Mouse (Mus musculus) left cerebral cortex, adult 9 months (tissue): ENCODE results near the gene Bcor.
A peak's percentile ranks its signal among the peaks of the same experiment; 100 is the strongest.

Source experiments
- DNase-seq, 2 experiments: peaks; one replicate each; pipeline ENCODE4 v3.0.0; 2022; ENCODE audit warnings: low spot score in 2 of 2

Bcor gene

DNA sequence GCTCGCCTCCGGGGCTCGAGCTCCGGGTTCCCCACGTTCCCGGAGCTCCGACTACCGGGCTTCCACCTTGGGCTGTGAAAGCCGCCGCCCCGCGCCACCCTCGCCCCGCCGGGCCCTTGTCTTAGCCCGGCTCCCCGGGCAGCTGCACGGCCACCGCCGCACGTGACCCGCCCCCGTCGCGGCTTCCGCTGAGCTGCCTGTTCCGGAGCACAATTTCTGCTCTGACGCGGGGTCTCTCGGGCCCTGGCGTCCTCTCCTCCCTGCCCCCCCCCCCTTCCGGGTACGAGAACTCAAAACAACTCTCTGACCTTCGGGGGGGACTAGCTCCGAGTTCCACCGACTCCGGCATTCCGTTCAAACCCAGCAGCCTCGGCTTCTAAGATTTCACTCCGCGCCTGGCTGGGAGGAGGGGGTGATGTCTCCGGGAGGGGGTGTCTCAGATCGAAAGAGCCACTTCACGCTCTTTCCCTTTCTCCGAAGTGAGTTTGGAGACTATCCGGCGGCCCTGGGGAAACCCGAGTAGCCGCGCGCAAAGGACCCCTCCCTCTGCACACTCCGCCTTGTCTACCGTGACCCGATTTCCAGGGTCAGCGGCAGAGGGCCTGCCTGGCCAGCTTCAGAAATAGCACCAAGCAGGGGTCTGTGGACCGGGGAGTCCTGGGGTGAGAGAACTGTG lies at the start of gene Bcor:
Bcor (minus strand) TSS at position 375 of the 676 bp plus-strand sequence.
- DNase-seq = peak in 1 of 2 experiments; percentile 24

DNA sequence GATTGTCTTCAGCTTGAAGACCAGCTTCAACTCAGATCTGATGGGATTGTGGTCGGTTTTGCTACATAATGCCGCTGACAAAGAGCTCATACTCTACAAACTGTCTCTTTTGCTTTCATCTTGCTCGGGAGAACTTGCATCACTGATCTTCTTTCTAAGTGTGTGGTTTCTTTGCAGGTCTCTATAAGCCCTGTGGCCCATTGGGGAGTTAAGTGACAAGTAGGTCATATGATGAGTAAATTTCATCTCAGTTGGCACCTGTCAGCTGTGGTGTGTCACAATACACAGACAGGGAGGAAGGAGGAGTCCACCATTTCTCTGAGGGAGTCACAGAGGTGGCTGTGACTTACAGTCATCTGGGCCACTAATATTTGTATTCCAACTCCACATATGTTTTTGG lies 42.8 kb upstream of the Bcor start:
- DNase-seq = no peak

DNA sequence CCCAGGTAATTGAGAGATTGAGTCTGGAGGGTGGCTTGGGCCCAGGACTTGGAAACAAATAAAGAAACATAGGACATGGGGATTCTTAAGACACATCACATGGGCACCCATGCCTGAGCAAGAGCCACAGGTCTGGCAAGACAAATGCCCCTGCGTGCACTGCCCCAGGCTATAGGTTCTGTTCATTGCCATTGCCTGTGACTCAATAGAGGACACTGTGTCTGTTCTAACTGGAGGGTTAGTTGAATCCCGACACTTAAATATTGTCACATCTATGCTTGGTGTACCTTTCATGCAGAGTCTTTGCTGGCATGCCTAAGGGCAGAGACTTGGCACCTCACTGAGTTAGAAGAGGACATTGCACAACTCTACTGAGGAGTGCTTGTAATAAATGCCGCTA lies 41.0 kb upstream of the Bcor start:
- no peak for DNase-seq

DNA sequence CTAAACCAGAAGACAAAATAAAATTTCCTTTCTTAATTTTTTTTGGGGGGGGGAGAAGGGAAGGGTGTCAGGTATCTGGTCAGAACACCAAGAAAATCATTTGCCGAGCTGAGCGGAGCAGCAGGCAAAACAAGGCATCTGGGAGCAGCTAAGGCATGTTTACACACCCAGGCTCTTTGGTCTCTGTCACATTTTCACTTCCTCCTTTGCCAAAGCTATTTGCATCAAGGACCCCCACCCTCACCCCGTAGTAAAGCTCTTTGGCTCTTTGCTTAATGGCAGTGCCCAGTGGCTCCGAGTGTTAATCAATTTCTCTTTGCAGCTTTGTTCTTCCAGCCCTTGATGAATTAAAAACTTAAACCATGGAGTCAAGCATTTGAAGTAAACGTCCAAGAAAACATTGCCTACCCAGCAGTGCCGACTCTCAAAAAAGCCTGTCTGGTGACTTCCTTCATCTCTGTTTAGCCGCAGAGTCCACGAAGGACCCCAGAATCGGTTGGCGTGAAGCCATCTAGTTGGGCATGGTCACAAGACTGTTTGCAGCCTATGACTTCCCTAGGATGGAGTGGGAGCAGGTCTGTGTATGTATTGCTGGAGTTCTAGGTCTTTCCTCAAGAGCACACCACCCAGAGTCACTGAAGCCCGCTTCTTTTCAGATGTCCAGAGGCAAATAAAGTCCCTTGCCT lies 35.2 kb upstream of the Bcor start:
- DNase-seq = peak in 1 of 2 experiments; percentile 5

DNA sequence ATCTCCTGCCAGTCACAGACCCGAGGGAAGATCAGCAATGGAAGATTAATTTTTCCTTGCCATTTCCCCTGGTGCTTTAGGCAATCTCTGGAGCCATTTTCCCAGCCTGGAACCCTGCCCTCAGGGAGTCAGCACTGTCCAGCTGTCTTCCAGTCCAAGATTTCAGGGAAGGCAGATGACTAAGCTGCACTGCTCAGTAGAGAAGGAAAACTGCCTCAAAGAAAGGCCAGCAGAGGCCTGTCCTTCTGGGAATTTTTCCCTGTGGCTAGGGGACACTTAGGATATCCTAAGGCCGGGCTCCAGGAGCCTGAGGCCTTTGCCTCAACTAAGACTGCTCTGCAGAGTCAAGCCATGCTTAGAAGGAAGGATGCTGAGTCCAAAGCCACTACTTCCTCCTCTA lies 32.2 kb upstream of the Bcor start:
- no peak for DNase-seq

DNA sequence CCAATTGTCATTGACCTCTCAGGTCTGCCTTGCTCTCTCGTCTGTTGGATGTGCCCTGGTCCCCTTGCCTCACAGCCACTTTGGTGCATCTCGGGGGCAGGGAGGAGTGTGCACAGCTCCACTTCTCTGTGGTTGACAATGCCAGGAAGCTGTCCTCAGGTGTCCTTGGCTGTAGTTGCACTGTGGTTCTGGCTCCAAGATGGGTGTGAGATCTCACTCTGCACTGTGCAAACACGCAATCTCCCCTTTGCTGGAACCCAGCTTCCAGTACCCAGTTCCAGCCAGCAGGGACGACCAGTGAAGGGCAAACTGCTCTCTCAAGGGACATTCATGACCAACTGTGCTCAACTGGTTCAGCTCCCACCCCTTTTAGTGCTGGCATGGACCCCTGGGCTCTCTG lies 29.4 kb upstream of the Bcor start:
- DNase-seq = no peak

DNA sequence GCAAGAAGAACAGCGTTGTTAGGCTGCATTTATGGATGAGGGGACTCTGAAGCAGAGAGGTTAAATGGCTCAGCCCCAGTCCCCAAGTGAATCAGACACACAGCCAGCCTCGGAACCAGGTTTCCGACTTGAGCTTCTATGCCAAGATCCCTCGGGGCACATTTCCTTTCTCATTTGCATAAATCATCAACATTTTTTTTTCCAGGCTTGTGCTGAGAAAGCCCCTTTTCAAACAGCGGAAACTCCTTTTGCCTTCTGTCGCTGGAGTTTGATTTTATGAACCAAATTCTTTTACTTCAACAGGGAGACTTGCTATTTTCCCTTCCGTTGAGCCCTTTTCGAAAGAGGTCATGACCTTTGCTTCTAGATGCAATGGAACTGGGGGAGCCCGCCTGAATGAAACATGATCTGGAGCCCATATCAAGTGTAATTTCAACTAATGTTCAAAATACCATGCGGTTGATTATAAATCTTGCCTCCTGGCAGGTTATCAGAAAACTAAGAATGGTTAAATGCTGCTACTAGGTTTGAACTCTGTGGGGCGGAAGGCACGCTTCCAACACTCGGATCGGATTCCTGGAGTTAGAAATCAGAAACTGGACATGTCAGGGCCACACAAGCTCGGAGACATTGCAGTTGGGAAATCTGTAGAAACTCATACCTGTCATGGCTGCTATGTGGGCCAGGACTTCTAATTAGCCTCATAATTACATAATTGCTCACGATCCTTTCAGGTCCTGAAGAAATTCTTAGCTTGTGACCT lies 15.2 kb upstream of the Bcor start:
- no peak for DNase-seq

DNA sequence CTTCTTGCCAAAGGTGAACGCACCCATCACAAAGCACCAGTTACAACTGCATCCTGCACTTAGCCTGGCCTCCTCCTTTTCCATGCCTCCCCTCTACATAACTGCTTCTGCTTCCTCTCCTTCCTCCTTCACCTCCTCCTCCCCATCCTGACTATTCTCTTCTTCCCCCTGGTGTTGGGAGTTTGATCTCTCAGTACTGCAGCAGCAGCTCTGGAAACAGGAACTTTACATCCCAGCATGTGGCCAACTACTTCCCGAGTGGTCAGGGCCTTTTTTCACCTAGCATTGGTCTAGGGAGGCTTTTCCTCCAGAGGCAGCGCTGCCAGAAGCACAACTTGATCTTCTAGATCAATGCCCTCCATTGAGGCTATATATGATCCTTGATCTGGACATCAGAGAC lies 10.0 kb upstream of the Bcor start:
- no peak for DNase-seq

DNA sequence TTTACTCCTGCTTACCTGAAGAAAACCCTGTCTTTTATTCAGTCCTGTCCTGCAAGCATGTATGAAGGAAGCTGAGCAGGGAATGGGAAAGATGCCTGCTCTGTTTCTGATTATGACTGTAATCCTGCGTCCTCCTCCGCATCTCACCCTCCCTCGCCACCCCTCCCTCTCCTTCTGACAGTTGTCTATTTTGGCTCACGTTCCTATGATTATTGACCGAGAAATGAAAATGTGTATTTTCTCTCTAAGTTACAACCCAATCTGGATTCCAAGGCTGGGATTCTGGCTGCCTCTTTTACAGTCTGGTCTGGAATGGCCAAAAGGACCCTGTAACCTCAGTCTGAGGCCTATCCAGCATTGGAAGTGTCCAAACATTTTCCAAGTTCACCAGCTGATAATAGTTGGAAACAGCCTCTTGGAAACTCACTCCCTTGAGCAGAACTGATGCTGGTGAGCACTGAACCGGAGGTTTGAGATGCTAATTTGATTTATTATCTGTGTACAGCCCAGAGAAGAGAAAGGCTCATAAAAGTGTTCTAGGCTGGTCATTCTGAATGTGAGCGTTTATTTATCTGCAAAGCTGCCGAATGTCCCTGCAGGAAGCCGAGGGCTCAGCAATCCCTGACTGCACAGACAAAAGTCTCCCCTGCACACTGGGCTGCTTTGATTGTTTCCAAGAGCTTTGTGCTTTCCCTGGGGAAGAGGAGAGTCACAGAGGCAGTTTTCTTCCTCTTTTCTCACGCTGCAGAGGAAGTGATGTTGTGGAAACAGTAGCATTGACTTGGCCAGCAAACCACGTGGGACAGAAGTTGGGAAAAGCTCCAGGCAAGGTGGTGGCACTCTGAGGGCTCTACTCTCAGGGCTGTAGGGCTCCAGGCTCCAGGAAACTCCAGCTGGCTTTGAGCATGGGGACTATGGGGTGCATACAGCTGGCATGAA lies 4.7 kb upstream of the Bcor start:
- DNase-seq = no peak

DNA sequence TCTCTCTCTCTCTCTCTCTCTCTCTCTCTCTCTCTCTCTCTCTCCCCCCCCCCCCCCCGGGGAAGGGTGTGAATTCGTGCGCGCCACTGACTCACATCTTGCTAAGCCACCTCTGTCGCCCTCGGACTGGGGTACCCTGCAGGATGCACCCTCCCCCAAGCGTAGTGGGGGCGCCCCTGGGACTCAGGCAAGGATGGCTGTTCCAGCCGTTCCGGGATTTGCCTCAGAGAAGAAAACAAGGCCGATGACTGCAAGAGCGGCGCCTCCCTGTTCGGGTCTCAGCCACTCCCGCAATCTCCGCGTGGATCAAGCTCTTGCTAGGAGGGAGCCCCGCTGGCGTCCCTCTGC lies 647 bp downstream of the Bcor start:
- peak in 1 of 2 experiments; percentile 42 for DNase-seq

DNA sequence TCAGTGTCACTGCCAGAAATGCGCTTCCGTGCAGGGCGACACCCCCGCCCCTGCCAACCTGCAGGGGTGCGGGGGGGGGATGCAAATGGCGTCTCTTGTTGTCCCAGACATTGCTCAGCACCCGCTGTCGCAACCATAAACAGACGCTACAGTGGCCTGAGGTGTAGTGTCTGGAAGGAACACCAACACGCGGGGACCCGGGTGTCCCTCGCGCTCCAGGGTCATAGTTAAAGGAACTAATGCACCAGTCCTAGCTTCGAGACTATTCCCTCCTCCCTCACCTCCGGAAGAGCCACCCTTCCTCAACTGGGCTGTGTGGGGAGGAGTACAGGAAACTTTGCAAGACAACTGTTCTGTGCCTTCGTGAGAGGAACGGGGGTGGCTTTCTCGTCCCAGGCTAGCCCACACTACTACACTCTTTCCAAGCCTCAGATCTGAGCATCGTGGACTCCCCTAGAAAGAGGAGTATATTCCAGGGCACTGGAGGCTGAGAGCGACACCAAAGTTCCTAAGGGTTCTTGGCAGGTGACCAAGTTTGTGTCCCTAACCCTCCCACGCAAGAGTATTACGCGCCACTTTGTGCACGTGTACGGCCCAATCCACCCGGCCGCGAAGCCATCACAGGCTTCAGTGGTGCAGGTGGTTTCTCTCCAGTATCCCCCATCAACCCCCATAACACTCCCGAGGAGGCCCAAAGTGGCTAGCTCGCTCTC lies 1.2 kb downstream of the Bcor start:
- peak in 1 of 2 experiments; percentile 23 for DNase-seq

DNA sequence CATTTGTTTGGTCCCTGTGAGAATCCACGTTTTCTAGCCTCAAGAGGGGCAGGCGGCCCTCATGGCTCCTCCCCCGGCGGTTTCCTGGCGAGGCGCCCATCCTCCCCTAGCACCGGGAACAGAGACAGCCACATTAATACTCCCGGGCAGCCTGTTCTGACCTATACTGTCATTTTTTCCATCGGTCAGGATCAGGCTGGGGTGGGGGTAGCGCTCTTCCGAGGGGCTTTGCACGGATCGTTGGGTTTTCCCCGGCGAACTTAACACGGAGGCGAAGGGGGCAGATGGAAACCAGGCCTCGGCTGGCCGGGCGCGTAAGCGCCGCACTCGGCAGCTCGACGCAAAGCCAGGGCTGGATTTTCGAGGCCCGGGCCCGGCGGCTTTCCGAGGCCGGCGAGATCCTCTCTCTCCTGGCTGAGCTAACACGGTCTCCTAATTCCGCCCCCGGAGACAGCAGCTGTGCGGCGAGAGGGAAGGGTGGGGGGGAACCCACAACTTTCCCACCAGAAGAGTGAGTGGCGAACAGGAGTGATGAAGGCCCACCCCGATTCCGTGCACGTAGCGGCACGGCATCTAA lies 1.8 kb downstream of the Bcor start:
- DNase-seq = no peak

DNA sequence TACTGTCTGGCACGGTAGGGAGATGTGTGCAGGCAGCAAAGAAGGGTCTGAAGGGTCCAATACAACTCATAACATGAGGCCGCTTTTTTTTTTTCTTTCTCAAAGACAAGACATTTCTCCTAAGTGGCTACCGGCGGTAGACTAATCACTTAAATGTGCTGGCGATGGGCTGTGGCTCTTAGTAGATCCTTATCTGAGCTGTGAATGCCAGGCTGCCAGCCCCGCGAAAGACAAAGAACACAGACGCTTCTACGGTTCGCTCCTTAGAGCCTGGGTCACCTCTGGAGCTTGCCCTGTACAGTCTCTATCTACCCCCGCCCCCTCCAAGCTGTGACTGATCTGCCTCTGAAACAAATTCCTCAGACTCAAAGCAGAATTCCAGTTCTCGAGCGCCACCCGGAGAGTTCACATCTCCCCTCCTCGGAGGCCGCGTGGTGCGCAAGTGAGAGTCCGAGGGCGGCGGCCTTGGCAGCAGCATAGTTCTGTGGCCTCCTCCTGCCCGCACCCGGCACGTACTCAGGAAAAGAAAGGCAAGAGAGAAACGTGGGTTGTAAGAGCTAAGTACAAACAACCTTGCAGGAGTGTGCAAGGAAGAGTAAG lies 2.7 kb downstream of the Bcor start:
- peak in 1 of 2 experiments; percentile 53 for DNase-seq

DNA sequence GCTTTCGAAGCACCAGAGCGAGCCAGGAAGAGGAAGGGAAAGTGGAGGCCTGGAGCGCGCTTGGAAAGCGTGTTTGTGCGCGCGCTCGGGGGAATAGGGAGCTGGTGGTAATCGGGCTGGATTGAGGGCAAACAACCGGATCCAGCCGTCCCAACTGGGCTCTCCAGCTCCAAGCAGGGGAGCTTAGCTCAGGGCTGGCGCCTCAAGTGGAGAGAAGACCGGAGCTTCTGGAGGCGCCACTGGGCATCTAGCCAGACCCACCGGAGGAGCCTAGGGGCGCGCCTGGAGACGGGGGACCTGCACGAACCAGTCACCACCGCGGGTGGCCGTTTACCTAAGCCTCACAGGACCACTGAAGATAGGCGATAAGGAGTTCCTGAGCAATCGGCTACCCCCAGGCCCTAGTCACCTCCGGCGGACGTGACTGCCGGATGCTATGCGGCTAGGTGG lies 4.3 kb downstream of the Bcor start:
- DNase-seq = no peak

DNA sequence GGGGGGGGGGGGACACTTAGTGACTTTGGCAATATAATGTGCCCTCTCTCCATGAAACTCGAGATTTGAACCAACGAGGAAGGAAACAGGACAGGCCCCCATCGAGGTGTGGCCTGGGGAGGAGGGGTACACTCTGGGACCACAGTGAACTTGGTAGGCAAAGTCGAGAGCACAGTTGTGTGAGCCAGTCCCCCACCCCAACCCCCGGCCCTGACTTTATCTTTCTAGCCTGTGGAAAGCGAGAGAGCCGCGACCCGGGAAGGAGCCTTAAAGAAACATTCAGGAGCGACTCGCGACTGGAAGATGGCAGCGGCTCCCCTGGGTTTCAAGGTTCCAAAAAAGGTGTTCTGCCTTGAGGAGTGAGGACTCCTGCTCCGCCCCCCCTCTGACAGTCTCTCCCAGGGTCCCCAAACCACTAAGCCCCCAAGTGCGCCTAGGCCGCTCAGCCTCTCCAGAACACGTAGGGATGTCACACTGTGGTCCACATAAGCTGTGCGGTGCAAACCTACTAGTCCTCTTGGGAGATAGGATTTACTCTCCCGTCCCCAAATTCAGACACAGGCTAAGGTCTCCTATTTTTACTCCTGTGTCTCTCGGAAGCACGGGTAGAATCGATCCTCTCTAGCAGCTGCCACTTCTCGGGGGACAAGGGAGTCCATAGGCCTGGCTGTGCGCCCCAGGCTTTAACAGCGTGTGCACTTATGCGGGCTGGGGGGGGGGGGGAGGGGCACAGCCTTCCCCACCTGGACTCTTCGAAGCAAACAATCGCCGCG lies 4.9 kb downstream of the Bcor start:
- no peak for DNase-seq

DNA sequence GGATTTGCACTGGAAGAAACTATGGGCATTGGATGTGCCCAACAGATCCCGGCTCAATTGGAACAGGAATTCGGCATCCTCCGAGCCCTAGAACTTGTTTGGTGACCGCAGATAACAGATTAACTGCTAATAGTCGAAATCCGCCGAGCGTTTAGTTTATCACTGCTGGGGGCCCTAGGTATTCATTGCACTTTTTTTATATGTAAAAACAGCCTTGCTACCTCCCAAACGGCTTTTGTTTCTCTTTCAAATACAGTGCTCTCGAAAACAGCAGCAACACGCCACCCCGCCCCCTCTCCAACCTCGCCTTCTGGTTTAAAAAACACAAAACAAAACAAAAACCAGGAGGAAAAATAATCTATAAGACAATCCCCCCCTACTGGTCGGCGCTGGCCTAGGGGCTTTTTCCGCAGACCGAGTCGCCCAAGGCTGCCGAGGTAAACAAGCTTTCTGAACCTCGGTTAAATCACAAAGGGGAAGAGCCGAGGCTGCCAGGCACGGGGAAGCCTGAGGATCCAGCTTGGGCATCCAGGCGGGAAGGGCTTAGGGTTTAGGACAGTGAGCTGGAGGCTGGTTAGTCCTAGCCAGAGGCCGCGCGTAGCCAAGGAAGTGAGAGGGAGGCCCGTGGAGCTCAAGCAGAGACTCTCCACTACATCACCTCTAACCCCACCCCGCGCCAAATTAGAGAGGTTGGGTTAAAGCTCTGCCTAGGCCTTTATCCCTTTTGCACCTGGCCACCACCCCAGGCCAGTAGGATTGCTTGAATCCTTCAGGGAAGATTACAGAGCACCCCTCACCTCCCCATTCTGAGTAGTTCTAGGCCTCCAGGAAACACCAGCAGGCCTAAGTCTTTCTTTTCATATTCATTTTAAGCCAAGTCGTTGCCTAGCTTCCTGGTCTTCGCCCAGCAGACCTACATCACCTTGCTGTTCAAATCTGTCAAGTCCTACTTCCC lies 6.7 kb downstream of the Bcor start:
- no peak for DNase-seq

DNA sequence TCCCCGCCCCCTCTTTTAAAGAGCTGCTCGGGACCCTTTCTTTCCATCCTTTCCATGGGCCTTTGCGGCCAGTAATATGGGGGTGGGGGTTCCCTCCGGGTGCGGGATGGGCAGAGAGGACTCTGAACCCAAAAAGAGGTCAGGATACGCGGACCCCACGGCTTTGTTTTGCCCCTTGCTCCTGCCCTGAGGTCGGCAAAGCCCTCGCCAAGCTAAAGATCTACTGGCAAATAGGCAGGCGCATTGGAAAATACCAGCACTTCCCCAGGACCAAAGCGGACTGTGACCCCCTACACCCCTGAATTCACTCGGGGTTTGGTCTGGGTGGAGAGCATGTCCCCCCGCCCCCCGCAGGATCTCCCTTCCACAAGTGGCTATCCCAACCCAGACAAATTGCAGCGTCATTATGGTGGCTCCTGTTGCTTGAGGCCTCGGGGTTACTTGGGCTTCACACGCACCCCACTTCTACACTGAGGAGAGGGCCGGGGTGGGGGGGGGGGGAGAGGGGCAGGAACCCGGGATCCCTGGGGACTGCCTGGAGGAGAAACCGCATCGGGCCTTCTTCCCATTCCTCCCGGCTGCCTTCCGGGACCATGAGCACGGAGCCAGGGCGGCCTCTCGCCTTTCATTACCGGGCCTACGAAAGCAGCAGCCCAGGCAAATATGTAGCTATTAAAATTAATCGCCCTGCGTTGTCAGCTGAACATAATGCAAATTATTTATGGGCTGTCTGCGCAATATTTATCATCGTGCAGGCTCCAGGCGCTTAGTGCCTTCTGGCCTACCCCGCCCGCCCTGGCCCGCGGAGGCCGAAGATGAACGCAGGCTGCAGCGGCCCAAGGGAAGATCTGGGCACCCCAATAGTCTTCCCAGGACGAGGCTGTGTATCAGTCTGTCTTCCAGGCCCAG lies 7.9 kb downstream of the Bcor start:
- no peak for DNase-seq
